Mouse (Mus musculus) layer of hippocampus, adult 8-10 months (tissue): ENCODE data around the gene Gm20918. TPM values are rescaled to one million over a fixed set of nuclear protein-coding genes. Genes with fewer than 3 reads are reported as not detected.
"Not testable (repeated sequence)": the region's sequence is repeated elsewhere in the genome, so short reads cannot be mapped to it uniquely, and the experiment has no call there.

Experiments
- DNase-seq, 2 experiments: peaks; one replicate each; pipeline ENCODE4 v3.0.0; 2022; ENCODE audit warnings: low spot score in 2 of 2
- total RNA-seq, 4 experiments: library from RNA; stranded (reverse); gene quantifications; 2 replicates each; pipeline ENCODE4 v1.2.4; 2022

The Gm20918 gene
- total RNA-seq, result not detected

DNA sequence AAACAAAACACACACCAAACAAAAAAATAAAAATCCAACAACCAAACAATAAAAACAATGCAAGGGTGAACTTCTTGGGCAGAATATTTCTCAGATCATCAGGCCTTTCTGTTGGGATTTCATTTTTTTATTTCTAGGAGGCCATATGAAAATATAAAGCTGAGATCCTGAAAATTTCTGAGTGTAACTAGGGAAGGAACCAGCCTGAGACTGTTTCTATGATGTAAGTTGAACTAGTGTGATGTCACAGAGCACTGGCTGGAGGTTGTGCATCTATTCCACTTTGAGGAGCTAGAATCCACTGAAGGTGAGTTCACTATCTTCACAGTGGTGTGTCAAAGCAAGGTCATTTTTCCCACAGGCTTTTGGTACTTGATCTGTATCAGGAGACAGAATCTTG lies at the start of gene Gm20918:
Gene Gm20918 (plus strand): TSS at position 301 of the 400 bp plus-strand sequence.
- DNase-seq, result not testable (repeated sequence)

Other genes with a start within 250 kb of the Gm20918 start
- not detected for gene Gm21820, start 205.5 kb downstream of the Gm20918 start, total RNA-seq